Mouse (Mus musculus) ES-E14 (cell line): ENCODE measurements around the gene Fiz1.

Source experiments
- HCFC1 ChIP-seq: IDR thresholded peaks from 2 replicates; pipeline ENCODE4 v1.6.1; 2012; ENCODE audit warnings: low read length, inconsistent platforms, borderline replicate concordance; ENCODE audit not compliant: insufficient read depth
- ZNF384 ChIP-seq: IDR thresholded peaks from 2 replicates; pipeline ENCODE4 v1.6.1; 2012; ENCODE audit warnings: low read depth, low read length, inconsistent platforms

DNA sequence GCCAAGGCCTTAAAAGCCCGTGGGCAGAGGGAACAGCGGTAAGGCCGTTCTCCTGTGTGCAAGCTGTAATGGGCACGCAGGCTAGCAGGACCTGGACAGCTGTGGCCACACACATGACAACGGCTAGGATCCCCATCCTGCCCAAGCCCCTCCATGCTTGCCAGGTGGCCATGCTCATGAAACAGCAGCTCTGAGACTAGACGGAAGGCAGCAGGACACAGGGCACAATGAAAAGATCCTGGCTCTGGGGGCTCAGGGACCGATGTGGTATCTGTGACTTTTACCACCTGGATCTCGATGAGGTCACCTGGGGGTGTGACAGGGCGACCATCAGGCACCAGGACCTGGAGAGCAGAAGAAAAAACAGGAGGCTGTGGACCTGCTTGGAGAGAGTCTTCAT is 21.6 kb upstream of the Fiz1 start:
- TF ChIP-seq HCFC1 (no peak), ZNF384 (no peak)
